Mouse (Mus musculus): ENCODE data around the gene Uqcrc1.

The Uqcrc1 gene

DNA sequence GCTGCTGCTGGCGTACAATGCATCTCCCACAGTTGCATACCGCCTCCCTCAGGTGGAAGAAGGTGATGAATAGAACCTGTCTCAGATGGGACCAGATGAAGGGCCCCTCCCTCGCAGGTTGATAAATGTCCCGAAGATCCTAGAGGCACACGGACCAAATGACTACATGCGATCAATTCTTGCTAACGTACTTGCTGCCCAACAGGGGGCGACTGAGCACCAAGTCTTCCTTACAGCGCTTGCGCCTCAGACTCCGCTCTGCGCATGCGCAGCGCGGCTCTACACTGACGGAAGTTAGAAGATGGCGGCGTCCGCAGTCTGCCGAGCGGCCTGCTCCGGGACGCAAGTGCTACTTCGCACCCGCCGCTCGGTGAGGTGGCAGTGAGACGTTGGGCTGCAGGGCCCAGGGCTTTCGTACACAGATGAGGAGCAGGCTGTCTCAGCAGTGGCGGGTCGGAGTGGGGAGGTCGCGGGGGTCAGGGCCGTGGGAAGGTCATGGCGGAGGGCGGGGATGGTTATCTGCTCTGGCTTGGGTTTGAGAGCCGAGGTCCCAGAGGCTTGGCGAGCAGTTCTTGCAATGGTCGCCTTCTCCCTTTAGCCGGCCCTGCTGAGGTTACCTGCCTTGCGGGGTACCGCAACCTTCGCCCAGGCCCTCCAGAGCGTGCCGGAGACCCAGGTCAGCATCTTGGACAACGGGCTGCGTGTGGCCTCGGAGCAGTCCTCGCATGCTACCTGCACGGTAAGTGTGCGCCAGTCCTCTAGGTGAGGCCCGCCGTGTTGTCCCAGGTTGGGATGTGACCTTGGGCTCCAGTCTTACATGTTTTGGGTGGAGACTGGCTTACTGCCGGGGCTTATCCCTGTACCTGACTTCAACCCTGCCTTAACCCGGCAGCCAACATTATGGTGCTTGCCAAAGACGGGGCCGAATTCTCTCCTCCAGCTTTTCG is at the start of gene Uqcrc1:
Gene Uqcrc1 (plus strand): TSS at position 216 of the 947 bp plus-strand sequence.
- peak; percentile 99 for DNase-seq (ENCODE audit: low read depth, low spot score)

DNA sequence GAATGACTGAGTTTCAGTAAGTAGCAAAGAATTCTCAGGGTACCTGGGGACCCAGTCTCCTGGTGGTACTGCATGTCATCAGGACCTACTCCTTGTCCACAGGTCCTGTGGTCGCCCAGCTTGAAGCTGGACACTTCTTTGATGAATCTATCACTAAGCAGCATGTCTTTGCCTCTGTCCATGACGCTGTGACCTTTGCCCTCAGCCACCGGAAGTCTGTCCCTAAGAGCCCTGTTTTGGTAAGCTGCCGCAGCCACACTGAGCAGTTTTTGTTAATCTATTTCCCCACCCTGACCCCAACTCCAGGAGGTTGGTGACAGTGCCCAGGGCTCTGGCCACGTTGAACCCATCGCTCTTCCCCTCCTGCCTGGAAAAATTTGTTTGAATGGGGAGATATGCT is 24.1 kb upstream of the Uqcrc1 start:
- no peak for DNase-seq (ENCODE audit: low read depth, low spot score)

DNA sequence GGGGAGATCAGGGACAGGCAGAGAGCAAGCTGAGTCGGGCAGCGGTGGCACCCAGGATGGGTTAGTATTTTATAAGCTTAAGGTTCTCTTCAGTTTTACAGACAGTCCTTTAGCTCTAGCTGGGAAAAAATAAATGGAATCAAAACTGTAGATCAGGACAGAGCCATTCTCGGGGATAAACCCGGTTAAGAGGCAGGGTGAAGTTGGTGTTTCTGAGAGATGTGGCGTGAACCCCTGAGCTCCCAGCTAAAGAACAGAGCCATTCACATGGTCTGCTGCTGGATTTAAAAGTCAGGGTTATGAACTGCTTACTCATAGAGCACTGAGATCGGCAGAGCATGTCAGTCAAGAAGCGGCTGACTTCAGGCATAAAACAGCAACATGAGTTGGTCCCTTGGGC is 23.3 kb upstream of the Uqcrc1 start:
- DNase-seq (ENCODE audit: low read depth, low spot score): no peak

DNA sequence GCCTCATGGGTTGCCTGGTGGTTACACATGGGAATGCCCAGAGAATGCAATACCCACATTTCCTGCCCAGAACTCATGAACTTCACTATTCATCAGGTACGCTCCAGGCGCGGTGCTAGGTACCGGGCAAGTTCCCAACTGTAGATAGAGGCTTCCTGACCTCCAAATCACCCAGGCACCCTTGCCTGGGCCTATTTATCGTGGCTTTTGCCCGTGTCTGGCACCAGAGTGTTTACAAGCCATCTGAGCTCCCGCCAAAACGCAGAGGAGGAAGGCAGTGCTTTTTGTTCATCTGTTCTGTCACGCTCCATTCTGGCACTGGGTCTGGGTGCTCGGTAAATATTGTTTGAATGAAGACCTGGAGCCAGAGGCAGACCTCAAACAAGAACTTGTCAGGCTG is 22.8 kb upstream of the Uqcrc1 start:
- DNase-seq (ENCODE audit: low read depth, low spot score): no peak

DNA sequence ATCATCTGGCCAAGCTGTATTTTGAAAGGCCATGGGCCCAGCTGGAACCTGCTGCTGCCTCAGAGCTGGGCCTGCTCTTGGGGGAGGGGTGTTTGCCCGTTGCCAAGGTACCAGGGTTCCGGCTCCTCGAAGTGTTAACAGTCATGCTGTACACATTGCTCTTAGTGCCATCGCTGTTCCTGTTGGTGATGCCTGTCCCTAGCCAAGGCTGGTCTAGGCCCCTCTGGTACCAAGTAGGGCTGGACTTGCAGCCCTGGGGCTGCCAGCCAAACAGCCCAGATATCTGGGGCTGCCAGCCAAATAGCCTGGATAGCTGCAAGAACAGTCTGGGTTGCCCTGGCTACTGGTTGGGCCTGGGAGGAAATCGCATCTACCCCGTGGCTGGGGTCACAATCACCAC is 21.9 kb upstream of the Uqcrc1 start, which contains the start of gene Tmem89:
Gene Tmem89 (plus strand): TSS at position 129 of the 400 bp plus-strand sequence.
- no peak for DNase-seq (ENCODE audit: low read depth, low spot score)

DNA sequence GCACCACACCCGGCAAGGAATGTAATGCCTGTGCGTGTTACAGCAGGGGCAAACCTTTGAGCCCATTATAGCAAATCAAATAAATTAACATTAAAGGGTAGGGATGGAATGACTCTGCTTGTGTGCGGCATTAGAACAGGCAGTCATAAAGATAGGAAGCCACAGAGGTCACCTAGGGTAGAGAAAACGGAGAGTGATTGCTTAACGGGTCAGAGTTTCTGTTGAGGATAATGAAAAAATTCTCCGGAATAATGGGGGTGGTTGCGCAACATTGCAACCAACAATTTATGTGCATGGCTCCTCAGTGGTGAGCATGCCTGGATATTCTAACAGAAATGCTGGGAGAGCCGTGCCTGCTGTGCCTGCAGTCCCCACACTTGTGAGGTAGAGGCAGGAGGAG is 10.5 kb upstream of the Uqcrc1 start:
- no peak for DNase-seq (ENCODE audit: low read depth, low spot score)

DNA sequence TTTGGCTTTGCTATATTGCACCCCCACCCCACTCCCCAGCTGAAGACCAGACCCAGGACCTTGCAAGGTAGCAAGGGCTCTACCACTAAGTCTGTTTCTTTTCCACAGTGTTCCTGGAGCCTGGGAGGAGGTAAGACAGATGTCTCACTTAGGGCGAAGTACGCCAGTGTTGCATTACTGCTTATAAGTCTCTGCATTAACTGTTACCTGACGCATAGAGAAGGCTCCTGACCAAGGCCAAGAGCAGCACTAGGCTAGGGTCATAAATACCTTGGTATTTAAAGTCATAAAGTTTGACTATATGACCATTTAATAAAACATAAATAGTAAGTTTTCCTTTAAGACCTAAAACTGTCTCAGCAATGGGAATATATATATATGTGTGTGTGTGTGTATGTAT is 8.0 kb upstream of the Uqcrc1 start:
- no peak for DNase-seq (ENCODE audit: low read depth, low spot score)

DNA sequence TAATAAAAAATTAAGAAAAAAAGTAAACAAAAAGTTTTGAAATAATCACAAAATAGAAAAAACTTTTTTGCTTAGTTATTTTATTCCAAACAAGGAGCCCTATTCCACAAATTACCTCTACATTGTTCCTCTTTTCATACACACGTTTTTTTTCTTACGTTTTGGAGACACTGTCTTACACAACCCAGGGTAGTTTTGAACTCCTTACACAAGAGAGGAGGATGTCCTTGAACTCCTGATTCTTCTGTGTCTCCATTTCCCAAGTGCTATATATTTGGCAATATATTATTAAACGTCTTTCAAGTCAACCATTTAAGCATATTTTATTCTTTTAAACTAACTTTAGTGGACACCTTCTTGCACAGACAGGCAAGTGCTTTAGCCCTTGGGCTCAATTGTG is 442 bp upstream of the Uqcrc1 start:
- DNase-seq (ENCODE audit: low read depth, low spot score): no peak

DNA sequence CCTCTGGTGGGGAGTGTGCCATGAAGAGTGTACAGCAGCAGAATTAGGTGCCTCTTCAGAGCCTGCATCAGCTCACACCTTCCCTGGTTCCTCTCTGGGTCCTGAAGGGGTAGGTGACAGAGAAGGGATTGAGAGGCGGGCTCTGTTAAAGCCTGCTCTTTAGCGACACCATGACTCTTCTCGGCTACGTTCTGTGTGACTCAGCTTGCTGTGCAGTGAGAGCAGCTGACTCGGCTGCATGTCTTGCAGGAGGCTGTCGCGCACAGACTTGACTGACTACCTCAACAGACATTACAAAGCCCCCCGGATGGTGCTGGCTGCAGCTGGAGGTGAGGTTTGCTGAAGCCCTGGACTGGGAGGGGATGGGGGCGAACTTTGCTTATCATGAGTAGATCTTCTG is 8.7 kb downstream of the Uqcrc1 start:
- no peak for DNase-seq (ENCODE audit: low read depth, low spot score)

DNA sequence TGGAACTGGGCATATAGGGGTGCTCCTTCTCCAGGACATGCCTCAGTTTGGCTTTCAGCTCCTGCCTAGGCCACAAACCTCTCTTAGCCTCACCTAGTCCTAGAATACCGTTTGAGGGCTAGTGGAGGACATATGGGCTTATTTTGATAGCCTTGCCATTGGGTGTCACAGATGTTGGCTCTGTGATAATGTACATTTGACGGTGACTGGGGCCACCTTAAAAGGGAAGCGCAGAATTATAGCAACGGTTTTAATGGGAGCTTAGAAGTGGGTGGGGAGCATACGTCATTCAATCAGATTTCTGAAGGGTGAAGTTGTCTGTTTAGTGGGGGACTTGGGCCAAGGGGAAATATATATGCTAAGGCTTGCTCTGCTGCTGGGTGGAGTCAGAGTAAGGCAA is 9.2 kb downstream of the Uqcrc1 start:
- DNase-seq (ENCODE audit: low read depth, low spot score): no peak

DNA sequence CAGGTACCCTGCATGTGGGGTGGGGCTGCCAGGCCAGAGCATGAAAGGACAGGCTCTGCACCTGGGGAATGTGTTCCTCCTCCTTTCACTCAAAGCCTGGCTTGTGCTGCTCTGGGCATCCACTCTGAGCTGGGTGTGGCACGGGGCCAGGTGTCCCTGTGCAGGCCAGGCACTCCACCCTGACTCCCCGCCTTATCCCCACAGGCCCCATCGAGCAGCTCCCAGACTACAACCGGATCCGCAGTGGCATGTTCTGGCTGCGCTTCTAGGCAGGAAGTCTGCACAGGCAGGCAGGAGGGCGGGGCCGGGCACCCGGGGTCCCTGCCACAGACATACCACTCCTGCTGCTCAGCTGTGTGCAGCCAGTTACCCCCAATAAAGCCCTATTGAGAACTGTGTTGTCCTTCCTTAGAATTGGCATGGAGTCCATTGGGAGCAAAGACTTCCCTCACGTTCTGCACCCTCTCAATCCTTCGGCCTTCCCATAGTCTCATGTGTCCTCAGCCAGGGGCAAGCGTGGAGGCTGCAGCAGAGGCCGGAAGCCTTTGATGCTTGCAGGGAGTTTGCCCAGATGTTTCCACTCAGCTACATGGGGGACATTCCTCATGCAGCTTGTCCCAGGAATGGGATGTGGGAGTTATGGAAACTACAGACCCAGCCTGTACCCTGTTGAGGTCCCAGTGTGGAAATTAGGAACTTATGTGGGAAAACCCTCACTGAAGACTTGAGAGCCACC is 13.0 kb downstream of the Uqcrc1 start:
- DNase-seq (ENCODE audit: low read depth, low spot score): no peak

DNA sequence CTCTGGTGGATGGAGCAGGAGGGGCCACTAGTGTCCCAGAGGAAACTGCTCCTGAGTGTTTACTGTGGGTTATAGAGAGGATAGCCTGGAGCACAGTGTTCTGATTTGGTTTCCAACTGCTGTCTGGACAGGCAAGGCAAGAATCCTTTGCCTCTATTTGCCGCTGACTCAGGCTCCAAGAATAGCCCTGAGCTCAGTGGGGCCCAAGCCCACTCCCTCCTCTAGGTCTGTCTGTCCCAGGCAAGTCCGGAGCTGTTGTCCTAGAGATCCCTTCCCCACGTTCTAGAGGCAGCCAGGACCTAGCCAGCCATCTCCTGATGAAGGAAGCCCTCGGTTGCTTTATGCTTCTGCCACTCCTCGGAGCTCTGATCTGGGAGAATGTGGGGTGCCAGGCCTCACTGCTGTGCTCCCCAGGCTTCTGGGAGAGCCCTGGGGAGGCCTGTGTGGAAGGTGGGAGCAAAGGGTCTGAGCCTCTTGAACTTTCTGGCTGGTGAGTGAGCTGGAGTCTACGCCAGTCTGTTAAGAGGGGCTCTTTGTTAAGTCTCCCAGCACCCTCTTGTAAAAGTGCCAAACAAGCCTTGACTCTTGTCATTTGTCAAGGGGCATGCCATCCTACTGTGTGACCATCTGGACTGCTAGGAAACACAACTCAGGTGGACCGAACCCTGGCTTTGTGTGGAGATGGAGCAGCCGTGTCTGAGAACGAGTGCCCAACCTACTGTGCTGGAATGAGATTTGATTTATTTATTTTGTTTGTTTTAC is 13.7 kb downstream of the Uqcrc1 start:
- DNase-seq (ENCODE audit: low read depth, low spot score): no peak

DNA sequence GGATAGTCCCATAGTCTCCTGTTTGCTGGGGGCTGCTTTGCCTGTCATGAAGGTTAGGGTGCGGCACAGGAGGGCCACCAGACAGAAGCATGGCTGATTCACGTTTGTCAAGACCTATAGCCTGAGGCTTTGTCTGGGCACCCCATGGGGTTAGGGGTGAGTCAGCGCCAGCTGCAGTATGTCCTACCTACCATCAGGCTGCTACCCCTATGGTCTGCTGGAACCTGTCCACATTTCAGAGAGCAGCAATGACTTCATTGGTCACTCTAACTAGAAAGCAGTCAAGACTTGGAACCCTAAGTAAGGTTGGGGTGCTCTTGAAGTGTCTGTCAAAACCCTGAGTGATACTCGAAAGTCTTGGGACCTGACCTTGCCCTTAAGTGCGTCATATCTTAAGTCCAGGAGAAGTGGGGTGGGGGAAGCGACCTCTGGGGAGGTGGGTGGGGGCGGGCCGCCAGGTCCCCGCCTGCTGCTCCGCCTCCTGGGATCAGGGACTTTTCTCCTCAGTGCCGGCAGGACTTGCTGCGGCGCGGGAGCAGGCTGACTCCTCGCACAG is 16.7 kb downstream of the Uqcrc1 start, which contains the start of gene Col7a1:
Gene Col7a1 (plus strand): TSS at position 506 of the 556 bp plus-strand sequence.
- no peak for DNase-seq (ENCODE audit: low read depth, low spot score)

DNA sequence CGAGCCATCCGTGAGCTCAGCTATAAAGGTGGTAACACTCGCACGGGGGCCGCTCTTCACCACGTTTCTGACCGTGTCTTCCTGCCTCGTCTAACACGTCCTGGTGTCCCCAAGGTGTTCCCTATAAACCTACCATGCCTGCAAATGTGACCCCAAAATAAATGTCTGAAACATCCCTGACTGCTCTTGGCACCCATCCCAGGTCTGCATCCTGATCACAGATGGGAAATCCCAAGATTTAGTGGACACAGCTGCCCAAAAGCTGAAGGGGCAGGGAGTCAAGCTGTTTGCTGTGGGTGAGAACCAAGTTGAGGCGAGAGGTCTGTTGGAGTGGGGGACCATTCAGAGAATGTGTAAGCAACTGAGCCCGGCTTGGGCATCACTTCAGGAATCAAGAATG is 18.8 kb downstream of the Uqcrc1 start:
- DNase-seq (ENCODE audit: low read depth, low spot score): no peak

DNA sequence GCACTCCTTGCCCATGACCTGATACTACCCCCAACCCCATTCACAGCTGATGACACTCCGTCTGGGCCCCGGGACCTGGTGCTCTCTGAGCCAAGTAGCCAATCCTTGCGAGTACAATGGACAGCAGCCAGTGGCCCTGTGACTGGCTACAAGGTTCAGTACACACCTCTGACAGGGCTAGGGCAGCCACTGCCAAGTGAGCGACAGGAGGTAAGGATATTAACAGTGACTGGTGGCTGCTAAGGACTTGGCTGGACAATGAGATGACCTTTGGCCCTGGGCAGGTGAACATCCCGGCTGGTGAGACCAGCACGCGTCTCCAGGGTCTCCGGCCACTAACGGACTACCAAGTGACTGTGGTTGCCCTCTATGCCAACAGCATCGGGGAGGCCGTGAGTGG is 19.4 kb downstream of the Uqcrc1 start:
- no peak for DNase-seq (ENCODE audit: low read depth, low spot score)

DNA sequence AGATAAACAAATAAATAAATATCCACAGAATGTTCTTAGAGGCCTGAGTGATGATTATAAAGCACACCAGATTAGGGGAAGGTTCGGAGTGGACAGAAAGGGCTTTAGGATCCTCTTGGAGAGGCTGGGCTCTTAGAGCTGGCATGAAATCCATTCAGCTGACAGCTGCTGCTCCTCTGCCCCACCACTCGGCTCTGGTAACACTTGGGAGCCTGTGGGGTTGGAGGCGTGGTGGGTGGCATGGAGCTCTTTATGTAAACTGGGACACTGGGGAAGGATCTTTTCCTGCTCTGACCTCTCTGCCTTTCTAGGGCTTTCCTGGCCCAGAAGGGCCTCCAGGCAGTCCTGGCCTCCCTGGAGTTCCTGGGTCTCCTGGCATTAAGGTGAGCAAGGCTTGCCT is 27.1 kb downstream of the Uqcrc1 start:
- no peak for DNase-seq (ENCODE audit: low read depth, low spot score)

DNA sequence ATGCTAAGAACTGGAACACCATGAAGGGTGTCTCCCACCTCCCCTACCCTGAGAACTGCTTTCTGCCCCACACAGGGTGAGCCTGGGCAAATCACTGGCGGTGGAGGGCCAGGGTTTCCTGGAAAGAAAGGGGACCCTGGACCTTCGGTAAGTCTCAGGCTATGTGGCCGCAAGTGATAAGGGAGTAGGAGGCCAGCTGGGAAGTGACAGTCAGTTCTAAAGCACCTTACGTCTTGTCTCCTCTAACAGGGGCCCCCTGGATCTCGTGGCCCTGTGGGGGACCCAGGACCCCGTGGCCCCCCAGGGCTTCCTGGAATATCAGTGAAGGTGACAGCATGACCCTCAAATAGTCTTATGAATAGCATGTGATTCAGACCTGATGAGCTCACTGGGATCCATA is 27.9 kb downstream of the Uqcrc1 start:
- DNase-seq (ENCODE audit: low read depth, low spot score): no peak

DNA sequence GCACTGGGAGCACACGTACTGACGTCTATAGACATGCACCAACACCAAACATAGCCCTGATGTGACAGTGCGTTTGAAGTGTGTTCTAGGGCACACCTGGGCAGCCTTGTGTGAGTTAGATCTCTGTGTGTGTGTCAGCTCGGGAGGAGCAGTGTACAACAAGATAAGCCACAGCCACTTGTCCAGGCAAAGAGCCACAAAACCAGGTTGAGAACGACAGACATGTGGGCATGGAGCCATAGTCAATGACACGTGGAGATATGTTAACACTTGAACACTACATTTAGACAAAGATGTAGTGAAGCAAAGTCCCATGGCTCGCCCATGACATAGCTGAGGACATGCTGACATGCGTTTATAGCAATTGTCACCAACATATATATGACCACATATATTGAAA is 34.2 kb downstream of the Uqcrc1 start:
- no peak for DNase-seq (ENCODE audit: low read depth, low spot score)

DNA sequence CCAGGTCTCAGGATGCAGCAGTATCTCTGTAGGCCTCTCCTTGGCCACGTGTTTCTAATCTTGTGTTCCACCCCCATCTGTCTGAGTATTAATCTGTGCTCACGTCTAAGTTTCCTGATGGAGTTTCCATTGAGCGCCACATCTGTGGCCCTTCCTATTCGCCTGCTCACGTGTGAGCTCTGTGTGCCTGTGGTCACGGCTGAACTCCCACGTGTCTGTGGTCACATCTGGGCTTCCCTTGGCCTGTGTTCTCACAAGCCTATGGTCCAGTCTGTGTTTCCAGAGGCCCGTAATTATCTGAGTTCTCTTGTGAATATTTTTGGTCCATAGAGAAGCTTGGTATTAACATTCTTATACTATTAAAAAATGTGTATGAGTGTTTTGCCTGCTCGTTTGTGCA is 40.0 kb downstream of the Uqcrc1 start:
- no peak for DNase-seq (ENCODE audit: low read depth, low spot score)

DNA sequence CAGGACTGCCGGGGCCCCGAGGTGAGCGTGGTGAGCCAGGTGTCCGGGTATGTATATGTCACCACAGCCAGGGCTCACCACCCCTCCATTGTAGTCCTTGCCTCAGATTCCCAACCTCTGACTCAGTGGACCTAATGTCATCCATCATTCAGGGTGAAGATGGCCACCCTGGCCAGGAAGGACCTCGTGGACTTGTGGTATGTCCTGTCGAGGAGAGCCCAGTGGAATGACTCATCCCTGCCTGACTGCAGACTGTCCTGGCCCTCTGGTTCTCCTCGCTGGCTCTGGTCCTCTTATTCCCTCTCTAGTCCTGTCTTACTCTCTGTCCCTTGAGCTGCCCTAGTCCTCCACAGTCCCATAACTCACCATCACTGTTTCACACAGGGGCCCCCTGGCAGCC is 41.5 kb downstream of the Uqcrc1 start:
- no peak for DNase-seq (ENCODE audit: low read depth, low spot score)

DNA sequence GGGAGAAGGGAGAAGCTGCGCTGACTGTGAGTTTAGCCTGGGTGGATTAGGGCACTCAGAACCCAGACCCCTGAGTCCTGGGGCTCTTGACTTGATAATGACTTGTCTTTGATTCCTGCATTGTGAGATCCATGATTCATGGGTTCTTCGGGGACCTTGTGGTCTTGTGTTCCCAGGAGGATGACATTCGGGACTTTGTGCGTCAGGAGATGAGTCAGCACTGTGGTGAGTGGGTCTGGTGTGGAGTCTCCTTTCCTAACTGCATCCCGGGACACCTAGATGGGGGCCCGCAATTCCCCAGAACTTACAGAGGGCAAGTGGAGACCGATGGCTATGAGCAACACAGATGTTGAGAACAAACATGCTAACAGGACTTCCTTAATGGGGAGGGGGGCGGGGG is 46.1 kb downstream of the Uqcrc1 start:
- no peak for DNase-seq (ENCODE audit: low read depth, low spot score)

DNA sequence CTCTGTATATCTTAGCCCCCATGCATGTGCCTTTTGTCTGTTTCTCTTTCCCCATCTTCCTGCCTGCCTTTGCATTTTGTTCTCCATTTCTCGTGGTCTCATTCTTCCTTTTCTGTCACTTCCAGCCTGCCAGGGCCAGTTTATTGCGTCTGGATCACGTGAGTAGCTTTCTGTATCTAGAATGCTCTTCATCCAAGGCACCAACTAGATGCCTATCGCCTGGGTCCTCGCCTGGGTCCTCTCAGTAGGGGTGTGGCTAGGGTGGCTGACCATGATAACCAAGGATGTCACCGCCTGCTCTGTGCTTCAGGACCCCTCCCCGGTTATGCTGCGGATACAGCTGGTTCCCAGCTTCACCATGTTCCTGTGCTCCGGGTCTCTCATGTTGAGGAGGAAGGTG is 46.8 kb downstream of the Uqcrc1 start:
- no peak for DNase-seq (ENCODE audit: low read depth, low spot score)

All from WW6 (cell line).